Mouse (Mus musculus) heart, embryonic 16.5 days (tissue): ENCODE results near the gene Plxna4. TPM values are rescaled to one million over a fixed set of nuclear protein-coding genes. Genes with fewer than 3 reads are reported as not detected.

ENCODE experiments used
- ATAC-seq: fragments of 200-750 bp; cut with Nextera tagmentation; replicated peaks from 2 replicates; pipeline ENCODE4 v1.8.0; 2017; ENCODE audit warnings: moderate number of reproducible peaks; ENCODE audit not compliant: insufficient read depth, low FRiP score; ENCODE audit errors: extremely low read depth
- H3K27ac ChIP-seq: fragments of 300-500 bp; sonication (generic); 2 replicates; pipeline ENCODE4 v1.5.1; 2014; ENCODE audit warnings: mild to moderate bottlenecking, low read length, control low read depth, moderate library complexity
- H3K27me3 ChIP-seq: fragments of 300-500 bp; sonication (generic); 2 replicates; pipeline ENCODE4 v1.6.1; 2014; ENCODE audit warnings: low read length, mixed read lengths; ENCODE audit not compliant: control insufficient read depth, insufficient read depth
- H3K36me3 ChIP-seq: fragments of 300-500 bp; sonication (generic); 2 replicates; pipeline ENCODE4 v1.6.1; 2014; ENCODE audit not compliant: control insufficient read depth, insufficient read depth
- H3K4me1 ChIP-seq: fragments of 300-500 bp; sonication (generic); 2 replicates; pipeline ENCODE4 v1.6.1; 2014; ENCODE audit warnings: low read length, mixed read lengths; ENCODE audit not compliant: control insufficient read depth, insufficient read depth
- H3K4me2 ChIP-seq: fragments of 300-500 bp; sonication (generic); 2 replicates; pipeline ENCODE4 v1.6.1; 2014; ENCODE audit warnings: low read depth, mild to moderate bottlenecking, control low read depth, low read length
- H3K4me3 ChIP-seq: fragments of 300-500 bp; sonication (generic); 2 replicates; pipeline ENCODE4 v1.5.1; 2014; ENCODE audit warnings: mild to moderate bottlenecking, control low read depth, low read length
- H3K9ac ChIP-seq: fragments of 300-500 bp; sonication (generic); 2 replicates; pipeline ENCODE4 v1.6.1; 2014; ENCODE audit warnings: low read length, control low read depth
- H3K9me3 ChIP-seq: fragments of 300-500 bp; sonication (generic); replicated peaks from 2 replicates; pipeline ENCODE4 v1.6.1; 2016; ENCODE audit warnings: low read length; ENCODE audit not compliant: control insufficient read depth
- WGBS: fragments of 180-500 bp; shearing (Covaris S2); extraction: QIAGEN DNeasy Blood & Tissue Kit; methylation state at CpG from one replicate; pipeline ENCODE4 v1.1.7; 2014; 5-methylcytosine and 5-hydroxymethylcytosine counted together
- polyA plus RNA-seq: library from polyadenylated mRNA; unstranded; fragments of >200 nt; fragmentation: Nextera tagmentation; extraction: Ambion mirVana; gene quantifications from 2 replicates; pipeline ENCODE4 v1.2.1, GENCODE M21; 2015

Gene Plxna4
- polyA plus RNA-seq, 1 experiment from 2014 or later: 3.7 TPM

GRCm38 (mm10) chr6:32571485-32571884 lies 16.5 kb downstream of the Plxna4 start:
- Histone ChIP-seq H3K4me3 (no peak overlapping the region), H3K9ac (no peak overlapping the region), H3K27me3 (no peaks in the 10 kb centered on the region), H3K27ac (no peak overlapping the region), H3K4me1 (peaks cover 7% of the 10 kb centered on the region; the same call in 1 of the 2 replicates), H3K9me3 (no peaks in the 10 kb centered on the region), H3K4me2 (no peak overlapping the region), H3K36me3 (no peaks in the 10 kb centered on the region)
- ATAC-seq: no peak
- 81% methylated on average over 5 of the region's 5 CpGs for WGBS

GRCm38 (mm10) chr6:32570445-32570844 lies 17.5 kb downstream of the Plxna4 start:
- Histone ChIP-seq H3K36me3 (no peaks in the 10 kb centered on the region), H3K9ac (no peak overlapping the region), H3K27ac (no peak overlapping the region), H3K9me3 (no peaks in the 10 kb centered on the region), H3K27me3 (no peaks in the 10 kb centered on the region), H3K4me3 (no peak overlapping the region), H3K4me2 (no peak overlapping the region), H3K4me1 (peaks cover 8% of the 10 kb centered on the region; the same call in 1 of the 2 replicates)
- ATAC-seq: no peak
- 43% methylated on average over 3 of the region's 3 CpGs for WGBS

GRCm38 (mm10) chr6:32569919-32570318 lies 18.1 kb downstream of the Plxna4 start:
- 61% methylated on average over 3 of the region's 3 CpGs for WGBS
- Histone ChIP-seq H3K9ac (no peak overlapping the region), H3K4me1 (peaks cover 8% of the 10 kb centered on the region; the same call in 1 of the 2 replicates), H3K36me3 (no peaks in the 10 kb centered on the region), H3K9me3 (no peaks in the 10 kb centered on the region), H3K4me2 (no peak overlapping the region), H3K27me3 (no peaks in the 10 kb centered on the region), H3K4me3 (no peak overlapping the region), H3K27ac (no peak overlapping the region)
- ATAC-seq: no peak

- peaks cover 8% of the 10 kb centered on the region for H3K4me1 ChIP-seq
- H3K9ac ChIP-seq: no peak overlapping the region
- H3K9me3 ChIP-seq: no peaks in the 10 kb centered on the region
- no peaks in the 10 kb centered on the region for H3K36me3 ChIP-seq
- ATAC-seq: no peak
- no peak overlapping the region for H3K4me3 ChIP-seq
- H3K4me2 ChIP-seq: no peak overlapping the region
- H3K27me3 ChIP-seq: no peaks in the 10 kb centered on the region
- no peak overlapping the region for H3K27ac ChIP-seq
- 95% methylated on average over 1 of the region's 1 CpGs for WGBS
Measured at GRCm38 (mm10) chr6:32546915-32547314, 41.1 kb downstream of the Plxna4 start.

- Histone ChIP-seq H3K36me3 (no peaks in the 10 kb centered on the region), H3K4me3 (no peak overlapping the region), H3K27ac (no peak overlapping the region), H3K4me2 (no peak overlapping the region), H3K9ac (no peak overlapping the region), H3K4me1 (peaks cover 8% of the 10 kb centered on the region), H3K27me3 (no peaks in the 10 kb centered on the region), H3K9me3 (no peaks in the 10 kb centered on the region)
- no peak for ATAC-seq
- 84% methylated on average over 3 of the region's 3 CpGs for WGBS
Measured at GRCm38 (mm10) chr6:32544021-32544420, 44.0 kb downstream of the Plxna4 start.

- H3K9me3 ChIP-seq: no peaks in the 10 kb centered on the region
- WGBS: 90% methylated on average over 4 of the region's 4 CpGs
Measured at GRCm38 (mm10) chr6:32540155-32540554, 47.8 kb downstream of the Plxna4 start.

GRCm38 (mm10) chr6:32533962-32534740 lies 53.8 kb downstream of the Plxna4 start:
- Histone ChIP-seq H3K27ac (no peak overlapping the region), H3K9ac (no peak overlapping the region), H3K4me1 (peaks cover 17% of the 10 kb centered on the region), H3K27me3 (no peaks in the 10 kb centered on the region), H3K4me2 (no peak overlapping the region), H3K4me3 (no peak overlapping the region), H3K36me3 (no peaks in the 10 kb centered on the region), H3K9me3 (no peaks in the 10 kb centered on the region)
- ATAC-seq: no peak
- WGBS: 53% methylated on average over 3 of the region's 3 CpGs

More at GRCm38 (mm10) chr6:32540155-32540554, 47.8 kb downstream of the Plxna4 start:
- Histone ChIP-seq H3K27me3 (no peaks in the 10 kb centered on the region), H3K4me3 (no peak overlapping the region), H3K9ac (no peak overlapping the region), H3K4me1 (peaks cover 17% of the 10 kb centered on the region), H3K36me3 (no peaks in the 10 kb centered on the region), H3K27ac (no peak overlapping the region), H3K4me2 (no peak overlapping the region)
- no peak for ATAC-seq

GRCm38 (mm10) chr6:32528081-32528570 lies 59.9 kb downstream of the Plxna4 start:
- H3K9me3 ChIP-seq: no peaks in the 10 kb centered on the region
- peaks cover 8% of the 10 kb centered on the region; the same call in 1 of the 2 replicates for H3K4me1 ChIP-seq
- no peaks in the 10 kb centered on the region for H3K27me3 ChIP-seq
- no peak overlapping the region for H3K9ac ChIP-seq
- H3K4me3 ChIP-seq: no peak overlapping the region
- no peak for ATAC-seq
- no peaks in the 10 kb centered on the region for H3K36me3 ChIP-seq
- no peak overlapping the region for H3K4me2 ChIP-seq
- WGBS: 46% methylated on average over 8 of the region's 8 CpGs
- no peak overlapping the region for H3K27ac ChIP-seq

- 64% methylated on average over 7 of the region's 7 CpGs for WGBS
- H3K4me3 ChIP-seq: no peak overlapping the region
- no peaks in the 10 kb centered on the region for H3K36me3 ChIP-seq
- no peaks in the 10 kb centered on the region for H3K27me3 ChIP-seq
- no peaks in the 10 kb centered on the region for H3K9me3 ChIP-seq
- peaks cover 8% of the 10 kb centered on the region; the same call in 1 of the 2 replicates for H3K4me1 ChIP-seq
- ATAC-seq: no peak
- H3K27ac ChIP-seq: no peak overlapping the region
- H3K9ac ChIP-seq: no peak overlapping the region
- no peak overlapping the region for H3K4me2 ChIP-seq
Measured at GRCm38 (mm10) chr6:32527518-32527917, 60.5 kb downstream of the Plxna4 start.
